Mouse (Mus musculus): ENCODE data around the gene Efcab10.

Gene Efcab10

GRCm38 (mm10) chr12:33394804-33395623 is at the start of gene Efcab10:
Gene Efcab10, plus strand, starts transcription at chr12:33394854.
- DNase-seq (ENCODE audit: low read depth, low spot score) = no peak

- DNase-seq (ENCODE audit: low read depth, low spot score) = no peak
These were observed 49.5 kb upstream of the Efcab10 start for GRCm38 (mm10) chr12:33344970-33345772.

DNA sequence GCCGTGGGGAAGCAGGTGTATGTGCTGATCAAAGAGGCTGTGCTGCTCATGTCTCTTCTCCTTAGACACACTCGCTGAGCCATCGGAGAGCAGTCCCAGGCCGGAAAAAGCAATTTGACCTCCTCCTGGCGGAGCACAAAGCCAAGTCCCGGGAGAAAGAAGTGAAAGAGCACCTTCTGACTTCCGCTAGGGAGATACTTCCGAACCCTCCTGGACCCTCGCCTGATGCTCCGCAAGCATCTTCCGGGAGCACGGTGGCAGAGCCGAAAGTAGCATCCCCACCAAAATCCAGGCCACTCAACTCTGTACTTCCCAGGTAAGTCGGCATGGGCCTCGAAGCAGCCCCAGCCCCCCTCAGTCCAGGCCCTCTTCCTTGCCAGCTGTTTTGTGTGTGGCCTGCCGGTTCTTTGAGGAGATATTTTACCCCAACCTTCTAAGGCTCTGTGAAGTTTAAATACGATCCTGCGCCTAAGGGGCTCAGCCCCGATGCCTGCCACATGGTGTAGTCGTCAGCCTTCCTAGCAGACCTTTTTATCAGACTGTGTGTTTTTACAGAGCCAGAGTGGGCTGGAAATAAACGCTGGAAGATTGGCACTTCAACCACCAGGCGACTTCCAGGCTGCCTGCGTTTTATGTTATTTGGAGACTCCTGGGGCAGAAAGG is 48.8 kb upstream of the Efcab10 start:
- DNase-seq (ENCODE audit: low read depth, low spot score) = no peak

- DNase-seq (ENCODE audit: low read depth, low spot score) = no peak
These were observed 42.0 kb upstream of the Efcab10 start for GRCm38 (mm10) chr12:33352671-33353070.

- no peak for DNase-seq (ENCODE audit: low read depth, low spot score)
These were observed 36.3 kb upstream of the Efcab10 start for GRCm38 (mm10) chr12:33358345-33358744.

DNA sequence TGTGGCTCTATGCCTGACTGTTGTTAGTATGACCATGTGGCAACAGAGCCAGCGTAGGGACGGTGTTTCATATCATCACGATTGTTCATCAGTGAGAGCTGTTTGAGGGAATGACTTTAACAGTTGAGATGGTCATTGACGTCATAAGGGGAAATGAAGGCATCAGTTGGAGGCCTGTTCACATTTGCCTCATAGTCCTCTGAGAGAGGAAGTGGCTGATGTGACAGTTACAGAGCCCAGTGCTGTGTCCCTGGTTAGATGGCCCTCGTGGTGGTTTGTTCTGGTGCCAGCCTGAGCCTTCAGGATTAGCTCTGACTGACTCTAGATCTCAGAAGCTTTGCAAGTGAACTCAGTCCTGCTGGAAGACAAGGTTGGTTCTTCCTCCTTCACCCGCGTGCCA is 35.4 kb upstream of the Efcab10 start:
- no peak for DNase-seq (ENCODE audit: low read depth, low spot score)

DNA sequence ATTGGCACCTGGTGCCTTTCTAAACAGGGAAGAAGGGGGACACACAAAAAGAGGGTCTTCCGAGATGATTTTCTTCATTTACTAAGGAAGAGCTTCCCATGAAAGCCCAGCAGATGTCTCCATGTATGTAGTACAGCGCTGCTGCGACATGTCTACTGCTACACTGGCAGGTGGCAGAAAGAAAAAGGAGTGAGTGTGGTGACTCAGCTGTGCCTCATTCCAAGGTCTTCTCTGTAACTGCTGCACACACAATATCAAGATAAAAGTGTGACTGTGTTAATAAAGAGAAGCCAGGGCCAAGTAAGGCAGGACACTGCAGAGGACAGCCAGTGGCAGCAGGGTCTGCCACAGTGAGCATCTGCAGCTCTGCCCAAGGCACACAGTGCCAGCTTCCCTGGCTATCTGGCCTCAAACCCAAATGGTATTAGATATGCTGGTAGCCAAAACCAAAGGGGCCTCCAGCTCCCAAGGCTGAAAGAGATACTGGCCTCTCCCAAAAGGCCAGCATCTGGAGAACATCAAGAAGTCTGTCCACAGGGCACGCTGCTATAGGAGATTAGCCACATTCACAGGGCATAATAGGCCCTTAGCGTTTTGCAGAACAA is 34.7 kb upstream of the Efcab10 start:
- no peak for DNase-seq (ENCODE audit: low read depth, low spot score)

DNA sequence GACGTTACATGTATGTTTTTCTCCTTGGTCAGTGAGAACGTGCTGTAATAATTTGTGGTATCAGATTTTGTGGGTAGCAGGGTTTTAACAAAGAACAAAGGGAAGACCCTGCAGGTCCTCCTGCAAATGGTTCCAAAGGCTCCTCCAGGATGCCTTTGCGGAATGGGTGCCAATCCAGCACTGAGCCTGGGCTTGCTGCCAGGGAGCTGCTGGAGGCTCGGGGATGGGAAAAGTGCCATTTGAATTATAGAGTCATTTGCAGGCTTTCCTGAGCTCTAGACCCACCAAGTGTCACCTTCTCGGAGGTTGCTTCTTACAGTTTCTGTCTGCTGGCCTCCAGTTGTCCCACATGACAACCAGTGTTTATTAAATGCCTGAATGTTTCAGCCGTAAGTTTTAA is 33.9 kb upstream of the Efcab10 start:
- peak; percentile 58 for DNase-seq (ENCODE audit: low read depth, low spot score)

GRCm38 (mm10) chr12:33364511-33364910 is 30.1 kb upstream of the Efcab10 start:
- DNase-seq (ENCODE audit: low read depth, low spot score) = no peak

DNA sequence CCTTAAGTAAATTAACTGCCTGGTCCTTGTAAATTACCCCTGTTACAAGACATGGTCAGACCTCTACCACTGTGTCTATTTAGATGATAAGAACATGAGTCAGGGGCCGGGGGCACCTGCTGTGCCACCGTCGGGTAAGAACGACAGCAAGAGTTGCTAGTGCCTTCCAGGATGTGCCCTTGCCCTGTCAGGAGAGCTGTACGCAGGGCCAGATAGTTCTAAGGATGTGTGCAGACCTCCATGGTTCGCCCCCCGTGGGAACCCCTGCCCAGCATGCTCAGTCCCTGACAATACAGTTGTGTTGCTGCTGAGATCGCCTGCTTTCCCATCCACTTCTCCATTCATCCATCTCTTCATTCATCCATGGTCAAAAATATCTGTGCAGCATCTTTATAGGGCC is 29.5 kb upstream of the Efcab10 start:
- no peak for DNase-seq (ENCODE audit: low read depth, low spot score)

DNA sequence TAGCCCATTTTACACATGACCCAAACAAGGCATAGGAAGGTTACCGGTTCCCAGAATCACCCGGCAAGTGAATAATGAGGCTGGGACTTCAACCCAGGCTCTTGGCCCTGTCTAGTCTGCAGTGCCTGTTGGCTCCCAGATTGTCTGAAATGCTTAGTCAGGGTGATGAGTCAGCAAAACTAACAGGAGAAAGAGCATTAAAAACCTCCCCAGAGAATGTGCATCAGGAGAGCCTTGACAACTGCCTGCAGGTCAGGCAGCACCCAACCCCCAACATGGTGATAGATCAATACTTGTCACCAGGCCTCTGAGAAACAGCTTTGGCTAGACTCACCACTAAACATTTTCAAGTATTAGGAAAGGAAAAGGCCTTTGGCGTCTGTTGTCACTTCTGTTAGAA is 25.1 kb upstream of the Efcab10 start:
- peak; percentile 76 for DNase-seq (ENCODE audit: low read depth, low spot score)

GRCm38 (mm10) chr12:33379624-33380445 is 14.8 kb upstream of the Efcab10 start:
- DNase-seq (ENCODE audit: low read depth, low spot score) = peak; percentile 98

GRCm38 (mm10) chr12:33388842-33389241 is 5.8 kb upstream of the Efcab10 start:
- peak; percentile 85 for DNase-seq (ENCODE audit: low read depth, low spot score)

- DNase-seq (ENCODE audit: low read depth, low spot score) = peak; percentile 79
These were observed 3.7 kb upstream of the Efcab10 start for GRCm38 (mm10) chr12:33390844-33391560.

DNA sequence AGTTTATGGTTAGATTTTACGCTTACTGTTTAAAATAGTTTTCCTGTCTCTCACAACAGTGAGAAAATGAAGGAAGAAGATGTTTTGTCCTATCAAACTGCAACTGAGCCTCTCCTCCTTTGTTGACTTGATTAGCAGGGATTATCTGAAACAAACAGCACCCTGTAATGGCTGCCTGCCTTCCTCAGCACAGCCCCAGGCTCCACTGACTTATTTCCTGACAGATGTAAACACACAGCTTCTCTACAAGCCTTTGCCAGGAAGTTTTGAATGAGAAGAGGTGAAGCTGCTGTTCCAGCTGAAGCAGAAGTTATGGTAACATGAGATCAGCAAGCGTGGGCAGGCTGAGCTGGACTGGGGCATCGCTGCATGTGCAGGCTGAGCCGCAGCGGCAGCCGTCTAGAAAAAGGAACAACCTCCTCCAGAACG is 8.6 kb downstream of the Efcab10 start:
- no peak for DNase-seq (ENCODE audit: low read depth, low spot score)

GRCm38 (mm10) chr12:33404996-33405395 is 10.3 kb downstream of the Efcab10 start:
- no peak for DNase-seq (ENCODE audit: low read depth, low spot score)

DNA sequence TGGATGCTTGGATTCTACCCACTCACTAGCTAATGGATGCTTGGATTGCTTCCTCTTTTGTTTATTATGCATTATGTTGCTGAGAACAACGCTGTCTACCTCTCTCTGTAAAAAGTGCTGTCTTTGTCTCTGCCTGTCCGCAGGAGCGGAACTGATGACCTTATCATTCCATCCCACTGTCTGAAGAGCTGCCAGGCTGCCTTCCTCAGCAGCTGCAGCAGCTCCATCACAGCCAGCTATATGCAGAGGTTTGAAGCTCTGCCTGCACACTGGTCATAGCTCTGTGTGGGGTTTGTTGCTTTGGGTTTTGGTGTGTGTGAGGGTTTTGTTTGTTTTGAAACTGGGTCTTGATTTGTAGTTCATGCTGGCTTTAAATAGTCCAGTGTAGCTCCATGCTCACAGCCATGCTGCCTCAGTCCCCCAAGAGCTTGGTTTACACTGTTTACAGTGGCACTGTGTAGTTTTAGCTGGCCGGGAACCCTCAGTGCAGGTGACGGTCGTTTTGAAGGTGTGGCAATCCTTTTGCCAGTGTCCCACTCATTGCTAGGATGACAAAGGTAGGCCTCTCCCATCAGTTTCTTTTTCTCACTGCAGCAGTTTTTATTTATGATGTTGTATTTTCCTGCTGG is 10.9 kb downstream of the Efcab10 start:
- no peak for DNase-seq (ENCODE audit: low read depth, low spot score)

GRCm38 (mm10) chr12:33411580-33412151 is 17.0 kb downstream of the Efcab10 start:
- DNase-seq (ENCODE audit: low read depth, low spot score) = peak; percentile 40

DNA sequence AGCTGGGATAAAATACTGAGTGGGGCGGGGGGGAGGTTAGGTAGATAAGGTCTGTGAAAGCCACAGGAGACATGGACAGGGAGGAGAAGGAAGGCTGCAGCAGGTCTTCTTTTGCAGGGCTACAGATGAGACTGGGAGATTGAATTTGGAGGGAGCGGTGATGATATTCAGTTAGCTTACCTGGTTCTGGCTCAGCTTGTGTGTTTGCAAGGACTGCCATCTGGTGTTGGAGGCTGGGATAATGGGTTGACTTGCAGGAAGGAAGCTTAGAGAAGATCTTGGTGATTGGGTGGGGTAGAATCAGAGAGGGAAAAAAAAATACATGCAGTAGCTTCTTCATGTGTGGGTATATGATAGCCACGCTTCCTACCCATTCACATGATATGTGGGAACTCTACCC is 29.7 kb downstream of the Efcab10 start:
- peak; percentile 57 for DNase-seq (ENCODE audit: low read depth, low spot score)
